Mouse (Mus musculus) liver, embryonic 14 days (tissue): ENCODE measurements around the gene Olfr371. TPM values are rescaled to one million over a fixed set of nuclear protein-coding genes. Genes with fewer than 3 reads are reported as not detected.

Experiments used
- polyA plus RNA-seq: library from polyadenylated mRNA; depleted of rRNA; stranded (reverse); fragments of >200 nt; gene quantifications from 2 replicates; pipeline ENCODE4 v1.2.3, GENCODE M21; 2012; rRNA removed

Gene Olfr371
- not detected in 2 replicates for polyA plus RNA-seq

DNA sequence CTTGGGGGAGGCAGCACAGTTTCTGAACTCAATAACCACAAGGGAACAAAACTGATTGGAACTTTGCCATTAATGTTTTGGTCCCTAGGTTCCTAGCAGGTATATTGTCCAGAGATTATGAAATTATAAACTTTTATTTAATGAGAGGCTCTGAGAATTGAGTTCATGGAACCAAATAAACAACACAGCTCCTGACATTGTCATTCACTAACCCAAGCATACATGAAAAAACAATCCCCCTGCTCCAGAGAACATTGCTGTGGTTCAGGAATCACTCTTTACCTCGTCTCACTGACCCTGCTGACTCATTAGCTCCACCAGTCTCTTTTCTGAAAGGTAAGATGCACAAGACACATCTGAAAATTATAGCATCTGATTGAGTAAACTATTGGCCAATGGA, at the start of gene Olfr371:
Olfr371 (plus strand) TSS at position 301 of the 400 bp plus-strand sequence.

Other genes starting within 250 kb of the Olfr371 start
- gene Junb, start 247.3 kb upstream of the Olfr371 start, polyA plus RNA-seq, result 7.7 and 8.0 TPM in 2 replicates
- 4.1 and 4.6 TPM in 2 replicates for gene Hook2, start 235.4 kb upstream of the Olfr371 start, polyA plus RNA-seq
- not detected in 2 replicates for gene Best2, start 211.5 kb upstream of the Olfr371 start, polyA plus RNA-seq
- 76.1 and 91.5 TPM in 2 replicates for gene Asna1, start 200.7 kb upstream of the Olfr371 start, polyA plus RNA-seq
- 99.1 and 106 TPM in 2 replicates for gene Trir, start 199.2 kb upstream of the Olfr371 start, polyA plus RNA-seq
- gene Tnpo2, start 189.1 kb upstream of the Olfr371 start, polyA plus RNA-seq, result 23.4 and 27.0 TPM in 2 replicates
- 7.6 and 9.4 TPM in 2 replicates for gene Fbxw9, start 165.9 kb upstream of the Olfr371 start, polyA plus RNA-seq
- gene Gm5741, start 158.0 kb upstream of the Olfr371 start, polyA plus RNA-seq, result 0.22 and 0.31 TPM in 2 replicates
- 20.6 and 21.6 TPM in 2 replicates for gene Dhps, start 154.2 kb upstream of the Olfr371 start, polyA plus RNA-seq
- 37.6 and 44.1 TPM in 2 replicates for gene Wdr83os, start 145.2 kb upstream of the Olfr371 start, polyA plus RNA-seq
- gene Wdr83, start 144.7 kb upstream of the Olfr371 start, polyA plus RNA-seq, result 24.8 and 26.1 TPM in 2 replicates
- gene Man2b1, start 142.7 kb upstream of the Olfr371 start, polyA plus RNA-seq, result 15.9 and 21.5 TPM in 2 replicates
- gene Zfp791, start 102.9 kb upstream of the Olfr371 start, polyA plus RNA-seq, result 0.97 and 1.1 TPM in 2 replicates
- not detected in 2 replicates for gene Cks1brt, start 74.1 kb upstream of the Olfr371 start, polyA plus RNA-seq
- gene Orc6, start 73.6 kb downstream of the Olfr371 start, polyA plus RNA-seq, result 77.9 and 84.9 TPM in 2 replicates
- 35.2 and 44.8 TPM in 2 replicates for gene Vps35, start 73.8 kb downstream of the Olfr371 start, polyA plus RNA-seq
- gene Mylk3, start 160.4 kb downstream of the Olfr371 start, polyA plus RNA-seq, result 35.7 and 43.8 TPM in 2 replicates
- gene 4921524J17Rik, start 206.8 kb downstream of the Olfr371 start, polyA plus RNA-seq, result 8.3 and 8.5 TPM in 2 replicates